Mouse (Mus musculus): ENCODE measurements at regions not wholly inside any gene's neighbourhood (a gene's known extent, or its start where the extent isn't known, plus 50 kb on each side); places are given as distances from the start of the nearest gene placed in this dataset.

DNA sequence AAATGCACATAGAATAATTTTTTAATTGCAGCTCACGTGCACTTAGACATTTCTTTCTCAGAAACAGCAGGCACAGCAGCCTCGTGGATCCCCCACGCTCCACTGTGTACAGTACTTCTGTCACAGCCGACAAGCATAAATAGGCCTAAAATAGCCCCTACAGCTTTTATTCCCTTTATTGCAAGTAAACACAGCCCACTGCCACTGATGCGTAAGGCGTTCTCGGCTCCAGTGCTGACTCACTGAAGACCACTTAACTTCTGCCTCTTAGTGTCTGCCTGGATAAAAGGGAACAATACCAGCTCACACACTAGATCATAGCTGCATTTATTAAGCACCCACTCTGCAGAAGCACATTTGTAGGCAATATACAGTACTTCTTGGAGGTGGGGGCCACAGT is 60.5 kb upstream of the Actbl2 start:
- TF ChIP-seq MAX (IDR thresholded peaks at IDR 0.05; ENCODE audit: low read length) = no peak
- no peak for TF ChIP-seq ZMIZ1 (IDR thresholded peaks at IDR 0.05; ENCODE audit: low read depth, low read length)
- TF ChIP-seq MAFK (IDR thresholded peaks at IDR 0.05; ENCODE audit: borderline replicate concordance, low read depth, low read length) = no peak
- TF ChIP-seq POLR2A (IDR thresholded peaks at IDR 0.05; ENCODE audit: control insufficient read depth in 1 of 2, insufficient read depth in 1 of 2, low read depth in 1 of 2, low read length in 2 of 2, poor library complexity in 1 of 2) = no peak
- TF ChIP-seq ZC3H11A (IDR thresholded peaks at IDR 0.05; ENCODE audit: low read depth, low read length) = no peak
